Mouse (Mus musculus) brain, embryonic 14.5 days (tissue): ENCODE measurements at regions not wholly inside any gene's neighbourhood (a gene's known extent, or its start where the extent isn't known, plus 50 kb on each side); places are given as distances from the start of the nearest gene placed in this dataset.
A peak's percentile ranks its signal among the peaks of the same experiment; 100 is the strongest.

Source experiments
- DNase-seq: peaks from one replicate; pipeline ENCODE4 v3.0.0-alpha.2; 2011; ENCODE audit warnings: low read depth
- CTCF ChIP-seq: fragments of 200-500 bp; IDR thresholded peaks from 2 replicates; pipeline ENCODE4 v1.5.1; 2012; ENCODE audit warnings: inconsistent platforms, mild to moderate bottlenecking, moderate library complexity, borderline replicate concordance; ENCODE audit not compliant: insufficient read depth, insufficient read length; ENCODE audit errors: extremely low read depth
- POLR2A ChIP-seq: fragments of 200-500 bp; IDR thresholded peaks from 2 replicates; pipeline ENCODE4 v1.6.1; 2012; ENCODE audit warnings: mild to moderate bottlenecking, inconsistent platforms, borderline replicate concordance; ENCODE audit not compliant: poor library complexity, insufficient read depth, insufficient read length, severe bottlenecking; ENCODE audit errors: extremely low read depth

DNA sequence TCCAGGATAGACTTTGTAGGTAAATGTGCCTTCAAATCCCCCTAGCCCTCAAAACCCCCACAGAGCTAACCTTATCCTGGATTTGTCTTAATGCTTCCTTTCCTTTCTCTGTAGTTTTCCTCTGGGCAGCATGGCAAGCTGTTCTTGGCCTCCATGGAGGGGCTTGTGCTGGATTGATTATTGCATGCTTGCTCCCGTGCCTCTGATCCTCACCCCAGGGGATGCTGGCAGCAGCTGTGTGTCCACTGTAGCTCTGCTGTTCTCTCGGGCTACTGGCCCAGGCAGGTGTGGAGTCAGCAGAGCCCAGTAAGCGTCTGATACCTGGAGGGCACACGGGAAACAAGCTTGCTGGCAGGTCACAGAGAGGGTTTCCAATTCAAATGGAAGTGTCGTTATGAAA is 68.2 kb upstream of the Gm11983 start:
- no peak for DNase-seq
- TF ChIP-seq POLR2A (no peak), CTCF (no peak)

- TF ChIP-seq POLR2A (no peak), CTCF (no peak)
Measured at GRCm38 (mm10) chr11:6902991-6903390, 65.5 kb upstream of the Gm11983 start.

GRCm38 (mm10) chr11:6902271-6902670 is 64.8 kb upstream of the Gm11983 start:
- no peak for DNase-seq
- no peak for TF ChIP-seq POLR2A
- TF ChIP-seq CTCF, result no peak

More at GRCm38 (mm10) chr11:6902991-6903390, 65.5 kb upstream of the Gm11983 start:
- DNase-seq, result no peak

DNA sequence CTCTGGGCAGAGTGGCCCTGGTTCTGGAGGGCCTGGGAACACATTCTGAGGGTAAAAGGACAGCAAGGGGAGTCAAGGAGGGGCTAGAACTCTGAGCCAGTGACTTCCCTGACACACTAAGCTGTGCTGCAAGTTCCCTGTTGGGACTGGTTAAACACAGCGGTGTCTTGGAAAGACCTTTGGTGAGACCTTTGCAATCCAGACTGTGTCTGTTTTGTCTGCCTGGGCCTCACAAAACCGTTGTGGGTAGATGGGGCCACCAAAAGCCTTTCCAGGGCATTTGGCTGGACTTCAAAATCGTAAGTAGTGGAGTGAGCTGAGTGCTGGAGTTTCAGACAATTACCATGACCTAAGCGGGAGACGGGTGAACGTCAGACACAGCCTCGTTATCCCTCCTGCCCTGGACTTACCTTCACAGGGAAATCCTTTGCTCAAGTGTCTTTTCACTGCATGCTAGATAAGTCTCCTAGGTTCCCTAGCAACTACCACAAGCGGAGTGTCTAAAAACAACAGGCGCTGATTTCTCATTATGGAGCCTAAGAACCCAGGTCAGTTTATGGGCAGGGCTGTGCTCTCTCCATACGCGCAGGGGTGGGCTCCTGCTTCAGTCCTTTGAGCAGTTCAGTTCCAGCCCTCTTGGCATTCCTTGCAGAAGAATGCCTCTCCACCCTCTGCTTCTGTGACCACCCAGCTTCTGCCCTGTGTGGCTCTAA is 63.5 kb upstream of the Gm11983 start:
- DNase-seq, result peak; percentile 59
- TF ChIP-seq POLR2A, result no peak
- no peak for TF ChIP-seq CTCF

GRCm38 (mm10) chr11:6900357-6900756 is 62.9 kb upstream of the Gm11983 start:
- no peak for TF ChIP-seq POLR2A
- TF ChIP-seq CTCF, result no peak
- peak; percentile 70 for DNase-seq

- no peak for TF ChIP-seq POLR2A
- no peak for TF ChIP-seq CTCF
- no peak for DNase-seq
Measured at GRCm38 (mm10) chr11:6899271-6900005, 62.0 kb upstream of the Gm11983 start.

GRCm38 (mm10) chr11:6898357-6899097 is 61.1 kb upstream of the Gm11983 start:
- TF ChIP-seq POLR2A, result no peak
- no peak for TF ChIP-seq CTCF
- DNase-seq, result no peak

DNA sequence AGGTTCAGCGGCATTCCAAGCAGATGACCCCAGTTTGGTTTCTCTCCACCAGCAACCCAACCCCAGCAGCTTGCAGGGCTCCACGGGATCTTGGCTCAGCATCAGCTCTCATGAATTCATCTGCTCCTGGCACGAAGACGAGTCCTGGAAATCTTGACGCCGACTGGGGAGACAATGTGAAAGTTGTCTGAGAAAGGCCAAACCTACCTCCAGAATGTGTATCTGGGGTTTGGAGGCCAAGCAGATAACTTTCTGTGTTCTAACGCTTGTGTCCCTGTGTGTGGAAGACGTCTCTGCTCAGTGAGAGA is 58.3 kb upstream of the Gm11983 start:
- peak; percentile 46 for DNase-seq
- no peak for TF ChIP-seq POLR2A
- no peak for TF ChIP-seq CTCF

DNA sequence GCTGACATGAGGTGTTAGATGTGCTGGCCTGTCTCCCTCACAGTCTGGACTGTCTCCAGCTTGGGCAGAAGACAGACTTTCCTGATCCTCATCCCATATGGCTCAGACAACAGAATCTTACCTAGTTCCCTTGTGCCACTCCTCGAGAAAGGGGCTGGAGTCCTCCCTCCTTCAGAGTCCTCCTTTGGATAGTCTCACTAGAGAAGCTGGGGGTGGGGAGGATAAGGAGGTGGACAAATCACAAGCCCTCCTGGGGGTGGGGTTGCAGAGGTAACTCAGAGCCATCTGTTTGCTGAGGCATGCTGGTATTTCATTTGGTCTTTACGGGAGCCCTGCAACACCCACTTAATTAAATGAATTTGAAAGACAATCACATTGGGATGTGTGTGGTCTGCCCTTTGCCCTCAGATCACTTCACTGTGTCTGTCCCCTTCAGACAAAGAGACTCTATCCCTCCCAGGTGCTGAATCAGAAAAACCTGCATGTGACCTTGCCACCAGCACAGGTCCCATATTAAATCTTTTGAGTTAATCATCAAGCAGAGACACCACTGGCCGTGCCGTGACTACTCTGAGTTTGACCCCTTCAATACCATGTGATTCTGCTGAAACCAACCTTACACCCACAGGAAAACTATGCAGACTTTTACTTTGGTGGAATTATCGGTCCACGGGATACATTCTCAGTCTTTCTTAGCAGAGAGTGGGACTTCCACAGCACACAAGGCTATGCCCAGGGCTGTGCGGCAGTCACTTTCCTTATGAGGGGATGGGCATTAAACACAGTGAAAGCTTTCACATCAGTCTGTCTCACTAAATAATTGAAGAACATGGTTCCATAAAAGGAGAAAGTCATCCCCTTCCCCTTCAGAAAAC is 57.7 kb upstream of the Gm11983 start:
- TF ChIP-seq CTCF (no peak), POLR2A (no peak)
- DNase-seq, result no peak

GRCm38 (mm10) chr11:6893734-6894133 is 56.3 kb upstream of the Gm11983 start:
- TF ChIP-seq POLR2A (no peak), CTCF (no peak)
- no peak for DNase-seq

GRCm38 (mm10) chr11:6893063-6893462 is 55.6 kb upstream of the Gm11983 start:
- no peak for TF ChIP-seq POLR2A
- TF ChIP-seq CTCF, result no peak
- no peak for DNase-seq

GRCm38 (mm10) chr11:6890450-6890849 is 53.0 kb upstream of the Gm11983 start:
- DNase-seq, result no peak
- TF ChIP-seq CTCF (no peak), POLR2A (no peak)

GRCm38 (mm10) chr11:6889660-6890185 is 52.3 kb upstream of the Gm11983 start:
- DNase-seq, result peak; percentile 81
- TF ChIP-seq POLR2A (no peak), CTCF (no peak)

DNA sequence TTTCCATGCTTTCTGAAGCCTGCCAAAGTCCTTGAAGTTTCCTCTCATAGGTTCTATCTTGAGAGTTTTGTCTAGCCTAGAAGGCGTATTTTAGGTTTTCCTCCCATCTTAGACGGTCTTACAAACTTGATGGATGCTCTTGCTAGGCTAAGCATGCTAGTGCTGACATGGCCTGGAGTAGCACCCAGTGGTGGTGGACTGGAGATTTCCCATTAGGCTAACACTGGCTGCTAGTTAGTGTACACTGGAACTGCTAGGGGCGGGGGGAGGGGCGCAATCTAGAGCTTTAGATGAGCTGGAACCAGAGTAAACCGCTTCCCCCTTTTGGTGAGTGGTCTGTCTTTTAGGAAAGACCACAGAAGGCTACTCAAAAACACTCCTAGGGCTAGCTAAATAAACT is 51.7 kb upstream of the Gm11983 start:
- no peak for DNase-seq
- TF ChIP-seq POLR2A (no peak), CTCF (no peak)
